30 mouse cellular contexts compared by ENCODE assay signal in the genomic region with DNA sequence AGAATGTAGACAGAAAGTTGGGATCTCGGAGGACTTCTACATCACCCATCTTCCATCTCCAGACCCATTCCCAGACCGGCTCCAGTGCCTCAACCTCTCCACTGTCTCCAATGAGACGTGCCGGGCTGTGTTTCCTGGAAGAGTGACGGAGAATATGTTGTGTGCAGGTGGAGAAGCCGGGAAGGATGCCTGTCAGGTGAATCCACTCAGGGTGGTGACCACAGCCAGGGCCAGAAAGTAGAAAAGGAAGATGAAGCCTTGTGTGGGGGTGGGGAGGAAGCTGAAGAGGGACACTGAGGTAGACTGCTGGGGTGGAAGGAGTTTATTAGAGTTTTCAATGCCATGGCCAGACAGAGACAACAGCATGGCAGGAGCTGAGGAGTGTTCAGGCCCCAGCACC. TPM values are rescaled to one million over a fixed set of nuclear protein-coding genes. Genes with fewer than 3 reads are reported as not detected.
DNase-seq lines count a peak whose midpoint lies in the region; ATAC-seq lines count a peak whose summit lies in the region.
"Had no signal": no experiment of that assay in that cellular context is flagged by ENCODE, and none has a peak within 500 bp of the region (broad histone marks: within the 10 kb centered on the region; RNA-seq: fewer than 3 reads in every experiment).

No protein-coding gene starts in this region.

- intact Hi-C loops in heart, postnatal 10 days (cut with DNase I), result no loop called here

- WGBS in neural tube, embryonic 15.5 days, result 89% methylated on average over 6 of the region's 6 CpGs

- ATAC-seq in neural tube, embryonic 15.5 days (ENCODE audit: low FRiP score), result no peak
- ATAC-seq in monocyte, adult 5-6 weeks (replicated peaks; ENCODE audit: insufficient number of reproducible peaks, low FRiP score, low TSS enrichment, poor library complexity, severe bottlenecking), result no peak
- ATAC-seq: forebrain, embryonic 15.5 days had no signal

- no peak overlapping the region for H3K4me2 ChIP-seq in neural tube, embryonic 15.5 days
- H3K4me2 ChIP-seq: embryonic facial prominence, embryonic 15.5 days; forebrain, embryonic 15.5 days; heart, embryonic 11.5 days; heart, embryonic 15.5 days had no signal

- H3K9ac ChIP-seq in neural tube, embryonic 15.5 days (replicated peaks), result no peak overlapping the region
- H3K9ac ChIP-seq: embryonic facial prominence, embryonic 15.5 days; forebrain, embryonic 15.5 days; heart, embryonic 15.5 days had no signal

- peak; percentile 70 for DNase-seq in heart, adult 11 months
- DNase-seq in heart, postnatal 10 days, result no peak
- peak; percentile 6 for DNase-seq in neural tube, embryonic 10.5 days (ENCODE audit: extremely low spot score, low spot score)
- peak; percentile 1 for DNase-seq in thymus, postnatal 14 days
- no peak for DNase-seq in thymus, adult 18-20 months
- DNase-seq: adrenal gland, postnatal 10 days; cerebellum, adult 11 months; cerebellum, adult 8-10 months; cerebellum, postnatal 14 days; embryo, embryonic 11 days; gastrocnemius, postnatal 10 days had no signal

- no peaks in the 10 kb centered on the region for H3K9me3 ChIP-seq in neural tube, embryonic 15.5 days (replicated peaks)
- H3K9me3 ChIP-seq: embryonic facial prominence, embryonic 15.5 days; forebrain, embryonic 15.5 days; heart, embryonic 15.5 days; hindbrain, embryonic 10.5 days had no signal

- no peak overlapping the region for H3K27ac ChIP-seq in neural tube, embryonic 15.5 days (replicated peaks)
- H3K27ac ChIP-seq: embryonic facial prominence, embryonic 15.5 days; forebrain, embryonic 15.5 days; heart, adult 2 months; heart, embryonic 15.5 days; hindbrain, embryonic 10.5 days had no signal

- H3K36me3 ChIP-seq in neural tube, embryonic 15.5 days, result no peaks in the 10 kb centered on the region
- H3K36me3 ChIP-seq: embryonic facial prominence, embryonic 15.5 days; forebrain, embryonic 15.5 days; heart, embryonic 15.5 days; hindbrain, embryonic 10.5 days had no signal

- no peaks in the 10 kb centered on the region for H3K4me1 ChIP-seq in neural tube, embryonic 15.5 days
- H3K4me1 ChIP-seq: forebrain, embryonic 15.5 days; heart, embryonic 15.5 days had no signal

- H3K4me3 ChIP-seq in neural tube, embryonic 15.5 days (replicated peaks), result no peak overlapping the region
- H3K4me3 ChIP-seq: embryonic facial prominence, embryonic 15.5 days; erythroblast, embryonic 14.5 days; forebrain, embryonic 15.5 days; heart, adult 2 months; heart, embryonic 15.5 days; hindbrain, embryonic 10.5 days had no signal

- H3K27me3 ChIP-seq in neural tube, embryonic 15.5 days (replicated peaks), result no peaks in the 10 kb centered on the region
- H3K27me3 ChIP-seq: embryonic facial prominence, embryonic 15.5 days; forebrain, embryonic 15.5 days; heart, embryonic 15.5 days had no signal

RNA-seq across cellular contexts. Expression of gene Klk11, which starts 2.5 kb away (rescaled TPM):
- total RNA-seq in heart, postnatal 10 days (2021), result not detected
- 0.33 TPM in 1 of 2 replicates, not detected in the other for polyA plus RNA-seq in neural tube, embryonic 15.5 days (2015; fragmentation: Nextera tagmentation; extraction: Ambion mirVana)
- not detected in 3 replicates for total RNA-seq in monocyte, adult 5-6 weeks (2017)
- total RNA-seq: adrenal gland, postnatal 4 days; common myeloid progenitor, adult 5-6 weeks; gastrocnemius, postnatal 10 days; gastrocnemius, postnatal 4 days; heart, postnatal 25 days; MEL had no signal
- polyA plus RNA-seq: brain, embryonic 14.5 days; C2C12; embryonic facial prominence, embryonic 11.5 days; erythroblast, embryonic 14.5 days; forebrain, embryonic 11.5 days; forebrain, embryonic 15.5 days; frontal cortex, adult 2 months; heart, embryonic 11.5 days; hindbrain, embryonic 10.5 days had no signal

RNA-seq across cellular contexts. Expression of gene Klk12, which starts 3.2 kb away (rescaled TPM):
- total RNA-seq in heart, postnatal 10 days (2021), result not detected
- polyA plus RNA-seq in neural tube, embryonic 15.5 days (2015; fragmentation: Nextera tagmentation; extraction: Ambion mirVana), result not detected in 2 replicates
- not detected in 3 replicates for total RNA-seq in monocyte, adult 5-6 weeks (2017)
- total RNA-seq: adrenal gland, postnatal 10 days; adrenal gland, postnatal 4 days; common myeloid progenitor, adult 5-6 weeks; gastrocnemius, postnatal 10 days; gastrocnemius, postnatal 4 days; heart, adult 2 months; heart, postnatal 25 days; MEL had no signal
- polyA plus RNA-seq: brain, embryonic 14.5 days; C2C12; embryonic facial prominence, embryonic 11.5 days; erythroblast, embryonic 14.5 days; forebrain, embryonic 11.5 days; forebrain, embryonic 15.5 days; frontal cortex, adult 2 months; heart, adult 2 months; heart, embryonic 11.5 days; heart, embryonic 15.5 days; hindbrain, embryonic 10.5 days had no signal

RNA-seq across cellular contexts. Expression of gene Klk10, which starts 8.9 kb away (rescaled TPM):
- total RNA-seq in heart, postnatal 10 days (2021), result not detected
- polyA plus RNA-seq in neural tube, embryonic 15.5 days (2015; fragmentation: Nextera tagmentation; extraction: Ambion mirVana), result 0.10 and 0.51 TPM in 2 replicates
- not detected in 3 replicates for total RNA-seq in monocyte, adult 5-6 weeks (2017)
- total RNA-seq: common myeloid progenitor, adult 5-6 weeks; MEL had no signal
- polyA plus RNA-seq: erythroblast, embryonic 14.5 days had no signal

RNA-seq across cellular contexts. Expression of gene Klk9, which starts 19.8 kb away (rescaled TPM):
- total RNA-seq in heart, postnatal 10 days (2021), result not detected
- 0.23 TPM in 1 of 2 replicates, not detected in the other for polyA plus RNA-seq in neural tube, embryonic 15.5 days (2015; fragmentation: Nextera tagmentation; extraction: Ambion mirVana)
- not detected in 3 replicates for total RNA-seq in monocyte, adult 5-6 weeks (2017)
- total RNA-seq: adrenal gland, postnatal 10 days; adrenal gland, postnatal 4 days; common myeloid progenitor, adult 5-6 weeks; gastrocnemius, postnatal 10 days; gastrocnemius, postnatal 4 days; heart, adult 2 months; heart, postnatal 25 days; MEL had no signal
- polyA plus RNA-seq: brain, embryonic 14.5 days; embryonic facial prominence, embryonic 11.5 days; erythroblast, embryonic 14.5 days; forebrain, embryonic 11.5 days; forebrain, embryonic 15.5 days; frontal cortex, adult 2 months; heart, embryonic 11.5 days; heart, embryonic 15.5 days had no signal

RNA-seq across cellular contexts. Expression of gene Klk8, which starts 25.5 kb away (rescaled TPM):
- 10 to 100 TPM; 13.0 to 19.9 TPM for total RNA-seq in heart, postnatal 10 days (2021)
- 12.6 and 15.5 TPM in 2 replicates for polyA plus RNA-seq in neural tube, embryonic 15.5 days (2015; fragmentation: Nextera tagmentation; extraction: Ambion mirVana)
- 4.4 to 5.0 TPM in 2 of 3 replicates, not detected in the other for total RNA-seq in monocyte, adult 5-6 weeks (2017)
- total RNA-seq: MEL had no signal

Comparison
In these comparisons a context has a peak if more than half of its experiments do, and no peak if none do; other contexts are left out.
1. DNase-seq: peak in heart, adult 11 months (single experiment), neural tube, embryonic 10.5 days (single experiment) and thymus, postnatal 14 days (single experiment); none in heart, postnatal 10 days (0 of 2) and thymus, adult 18-20 months (0 of 2).